Mouse (Mus musculus): Measurements from ENCODE around the gene Zbed3.
"Not testable (repeated sequence)": the region's sequence is repeated elsewhere in the genome, so short reads cannot be mapped to it uniquely, and the experiment has no call there.

DNA sequence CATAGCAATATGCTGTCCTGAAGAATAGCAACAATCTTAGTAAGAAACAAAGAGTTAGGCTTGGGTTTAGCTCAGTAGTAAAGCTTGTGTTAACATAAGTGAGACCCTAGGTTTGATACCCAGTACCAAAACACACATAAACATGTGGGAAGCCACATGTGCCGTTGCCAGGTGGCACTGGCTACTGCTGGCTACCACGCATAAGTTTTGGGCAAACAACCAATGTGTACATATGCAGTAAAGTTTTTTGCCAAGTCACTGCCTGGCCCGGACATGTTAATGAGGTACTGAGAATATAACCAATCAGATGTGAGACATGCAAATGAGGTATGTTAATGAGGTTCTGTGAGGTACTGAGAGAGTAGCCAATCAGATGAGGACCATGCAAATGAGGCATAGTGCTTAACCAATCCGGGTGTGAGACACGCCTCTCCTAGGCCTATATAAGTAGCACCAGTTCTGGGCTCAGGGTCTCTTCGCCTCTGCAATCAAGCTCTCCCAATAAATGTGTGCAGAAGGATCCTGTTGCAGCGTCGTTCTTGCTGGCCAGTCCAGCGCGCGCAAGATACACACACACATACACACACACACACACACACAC, 53.4 kb downstream of the Zbed3 start:
- TF ChIP-seq CTCF (conservative IDR thresholded peaks at IDR 0.05; ENCODE audit: low read length); NANOG (IDR thresholded peaks at IDR 0.05; ENCODE audit: borderline replicate concordance, low read length); POU5F1 (IDR thresholded peaks at IDR 0.05; ENCODE audit: borderline replicate concordance, low read length): not testable (repeated sequence)

All from E14TG2a.4 (cell line).